Mouse (Mus musculus): ENCODE measurements at regions not wholly inside any gene's neighbourhood (a gene's known extent, or its start where the extent isn't known, plus 50 kb on each side); places are given as distances from the start of the nearest gene placed in this dataset.

GRCm38 (mm10) chr11:111273651-111274050 is 207.7 kb downstream of the Kcnj2 start:
- no peak for DNase-seq (ENCODE audit: low read depth, low spot score)

DNA sequence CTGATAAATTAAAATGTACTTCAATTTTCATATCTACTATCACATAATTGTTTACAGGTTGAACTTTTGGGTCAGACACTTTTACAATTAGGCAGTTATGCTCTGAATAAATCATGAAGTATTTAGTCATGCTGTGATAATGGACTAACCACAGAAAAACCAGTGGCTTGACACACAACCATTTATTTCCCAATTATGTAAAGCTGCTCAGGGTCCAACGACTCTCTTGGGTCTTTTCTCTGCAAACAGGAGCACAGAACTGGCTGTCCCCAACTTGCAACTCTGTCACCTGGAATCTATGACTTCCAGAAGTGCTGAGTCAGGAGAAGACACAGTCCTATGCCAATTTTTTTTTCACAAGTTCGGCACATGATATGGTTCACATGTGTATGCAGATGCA is 214.8 kb downstream of the Kcnj2 start:
- no peak for DNase-seq (ENCODE audit: low read depth, low spot score)

DNA sequence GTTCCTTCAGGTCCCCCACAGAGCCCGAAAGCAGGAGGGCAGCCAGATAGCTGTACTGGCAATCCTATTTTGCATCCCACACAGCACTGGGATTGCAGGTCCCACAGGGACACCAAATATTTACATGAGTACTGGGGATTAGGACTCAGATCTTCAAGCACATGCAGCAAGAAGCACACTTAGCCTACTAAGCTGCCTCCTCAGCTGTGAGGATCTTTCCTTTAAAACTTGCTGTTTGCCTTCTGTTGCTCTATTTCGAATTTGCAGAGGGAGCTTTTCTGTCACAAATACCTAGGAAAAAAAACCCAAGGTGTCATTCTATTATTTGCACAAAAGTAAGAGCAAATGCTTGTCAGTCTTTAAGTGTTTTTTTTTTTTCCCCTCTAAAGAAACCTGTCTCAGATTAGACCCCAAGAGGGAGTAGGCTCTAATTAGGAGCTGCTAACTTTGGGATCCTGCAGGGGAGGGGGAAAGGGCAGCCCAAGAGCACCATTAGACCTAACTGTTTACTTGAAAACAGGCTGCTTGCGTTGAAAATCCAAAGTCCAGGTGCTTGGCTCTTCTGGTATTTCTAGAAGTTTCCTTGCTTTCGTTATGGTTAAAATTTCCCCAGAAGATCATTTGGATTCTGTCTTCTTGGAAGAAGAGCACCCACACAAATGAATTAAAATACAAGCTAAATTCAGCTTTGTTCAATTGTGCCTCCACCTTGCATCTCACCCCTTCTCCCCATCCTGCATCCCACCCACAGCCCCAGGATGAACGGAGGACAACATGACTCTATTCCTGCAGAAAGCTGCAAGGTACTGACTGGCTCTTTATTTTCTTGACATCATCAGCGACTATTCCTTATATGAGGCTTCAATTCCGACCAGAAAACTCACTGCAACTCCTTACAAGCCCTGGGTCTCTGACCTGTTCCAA is 215.5 kb downstream of the Kcnj2 start:
- DNase-seq (ENCODE audit: low read depth, low spot score): no peak

- DNase-seq (ENCODE audit: low read depth, low spot score): no peak
These were observed 216.3 kb downstream of the Kcnj2 start for GRCm38 (mm10) chr11:111282283-111282682.

DNA sequence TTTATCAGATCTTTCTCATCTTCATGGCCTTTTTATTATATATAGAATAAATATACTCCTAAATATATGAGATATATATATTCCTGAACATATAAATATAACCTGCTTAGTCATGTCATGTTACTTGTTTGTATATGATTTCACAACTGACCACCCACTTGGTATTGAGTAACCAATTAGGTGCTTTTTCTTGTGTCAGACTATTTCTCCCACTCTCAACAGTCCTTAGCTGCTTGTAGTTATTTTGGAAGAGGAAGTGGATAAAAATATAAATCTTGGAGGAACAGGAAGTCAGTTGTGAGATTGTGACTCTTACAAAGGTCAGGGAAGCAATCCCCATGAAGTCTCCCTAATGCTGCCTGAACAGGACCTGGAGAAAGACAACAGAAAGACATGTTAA is 224.6 kb downstream of the Kcnj2 start:
- no peak for DNase-seq (ENCODE audit: low read depth, low spot score)

DNA sequence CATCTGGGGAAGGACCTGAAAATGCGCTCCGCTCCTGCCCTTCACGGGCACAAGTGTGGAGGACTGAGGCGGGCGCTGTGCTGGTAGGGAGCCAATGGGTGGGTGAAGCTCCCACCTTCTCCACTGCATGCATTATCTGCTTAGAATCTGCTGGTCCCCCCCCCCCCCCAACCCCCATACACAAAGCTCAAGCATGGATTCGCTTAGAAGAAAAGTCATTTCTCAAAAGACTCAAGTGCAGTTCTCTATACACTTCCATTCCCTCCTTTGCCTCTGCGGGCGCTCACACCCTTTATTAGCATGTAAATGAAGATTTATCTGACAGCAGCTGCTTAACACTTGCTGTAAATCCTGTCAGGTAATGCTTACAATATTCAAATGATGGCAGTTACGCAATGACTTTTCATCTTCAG is 230.4 kb downstream of the Kcnj2 start:
- no peak for DNase-seq (ENCODE audit: low read depth, low spot score)

DNA sequence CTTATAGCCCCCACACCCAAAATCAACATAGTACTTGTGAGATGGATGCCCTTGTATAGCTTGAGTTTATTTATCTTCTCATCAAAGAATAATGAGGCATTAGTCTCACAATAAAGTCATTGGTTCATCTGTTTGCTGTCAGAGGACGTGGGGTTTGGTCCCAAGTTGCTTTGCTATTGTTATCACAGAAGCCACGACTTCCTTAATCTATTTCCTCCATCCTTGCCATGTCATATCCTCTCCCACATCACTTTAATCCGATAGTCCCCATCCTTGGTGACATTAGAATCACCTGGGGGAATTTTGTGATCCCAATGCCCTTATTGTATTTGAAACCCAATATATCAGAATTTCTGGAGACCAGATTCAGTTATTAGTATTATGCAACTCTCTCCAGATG is 246.8 kb downstream of the Kcnj2 start:
- no peak for DNase-seq (ENCODE audit: low read depth, low spot score)

- DNase-seq (ENCODE audit: low read depth, low spot score): no peak
These were observed 247.6 kb downstream of the Kcnj2 start for GRCm38 (mm10) chr11:111313566-111313965.

- DNase-seq (ENCODE audit: low read depth, low spot score): no peak
These were observed 255.6 kb downstream of the Kcnj2 start for GRCm38 (mm10) chr11:111321576-111321975.

- no peak for DNase-seq (ENCODE audit: low read depth, low spot score)
These were observed 258.6 kb downstream of the Kcnj2 start for GRCm38 (mm10) chr11:111324453-111325010.

DNA sequence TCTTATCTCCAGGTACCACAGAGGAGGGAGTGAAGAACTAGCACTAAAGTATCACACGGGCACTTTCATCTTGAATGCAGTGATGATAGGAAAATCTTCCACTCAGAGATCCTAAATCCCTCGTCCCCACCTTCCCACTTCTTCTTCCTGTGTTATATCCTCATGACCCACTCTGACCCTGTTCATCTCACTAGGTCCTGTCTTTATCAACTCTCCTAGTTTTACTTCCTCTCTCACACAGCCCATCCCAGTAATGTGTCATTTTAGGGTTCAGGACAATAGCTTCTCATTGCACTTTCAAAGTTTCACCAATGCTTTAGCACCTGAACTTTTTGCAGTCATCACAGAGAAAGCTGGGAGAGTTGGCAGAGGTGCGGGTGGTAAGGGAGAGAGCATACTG is 261.0 kb downstream of the Kcnj2 start:
- no peak for DNase-seq (ENCODE audit: low read depth, low spot score)

DNA sequence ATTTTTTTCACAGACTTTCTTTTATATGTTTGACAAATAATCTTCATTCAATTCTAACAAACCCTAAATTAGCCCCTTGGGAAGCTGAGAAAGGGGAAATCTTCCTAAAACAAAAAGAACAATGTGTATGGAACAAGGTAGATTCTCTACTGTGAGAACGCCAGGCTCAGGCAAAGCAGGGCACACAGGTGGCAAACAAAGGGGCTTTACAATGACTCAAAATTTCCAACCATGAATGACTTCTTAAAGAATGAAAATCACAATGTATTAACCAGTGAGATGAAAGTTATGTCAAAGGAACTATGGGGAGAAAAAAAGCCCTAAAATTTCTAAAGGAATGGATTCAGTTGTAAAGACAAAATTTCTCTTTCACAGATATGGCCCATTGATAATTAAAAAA is 262.3 kb downstream of the Kcnj2 start:
- DNase-seq (ENCODE audit: low read depth, low spot score): no peak

- no peak for DNase-seq (ENCODE audit: low read depth, low spot score)
These were observed 265.6 kb downstream of the Kcnj2 start for GRCm38 (mm10) chr11:111331592-111331991.

DNA sequence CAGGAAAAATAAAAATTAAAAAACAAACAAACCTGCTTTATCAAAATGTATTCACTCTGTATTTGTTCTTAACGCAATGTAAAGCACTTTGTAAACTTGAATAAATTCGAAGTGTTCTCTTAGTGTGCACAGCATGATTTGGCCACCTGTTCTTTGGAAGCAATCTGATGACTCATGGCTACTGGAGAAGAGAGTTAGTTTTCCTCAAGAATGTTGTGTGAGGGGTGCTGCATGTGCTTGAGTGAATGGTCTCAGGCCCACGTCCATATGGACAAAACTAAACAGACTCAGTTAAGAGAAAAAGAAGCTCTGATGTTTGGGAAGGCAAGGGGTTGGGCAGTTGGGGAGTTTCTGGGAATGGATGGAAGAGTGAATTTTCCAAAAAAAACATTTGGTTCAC is 267.1 kb downstream of the Kcnj2 start:
- no peak for DNase-seq (ENCODE audit: low read depth, low spot score)

DNA sequence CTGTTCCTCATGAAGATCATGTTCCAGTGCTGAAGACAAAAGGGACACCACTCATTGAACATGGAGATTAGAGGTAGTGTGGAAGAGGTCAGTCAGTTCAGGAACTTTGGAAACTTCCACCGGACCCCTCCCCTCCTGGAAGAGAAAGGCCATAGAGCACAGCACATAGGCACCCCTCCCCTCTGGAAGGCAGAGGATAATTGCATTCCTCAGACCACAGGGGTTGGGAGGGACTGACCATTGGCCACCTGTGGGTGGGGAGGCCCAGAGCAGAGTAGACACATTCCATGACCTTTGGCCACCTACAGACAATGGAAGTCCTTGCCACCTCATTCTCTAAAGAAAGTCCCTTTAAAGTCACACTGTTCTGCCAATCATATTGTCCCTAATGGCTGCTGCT is 281.6 kb downstream of the Kcnj2 start:
- DNase-seq (ENCODE audit: low read depth, low spot score): no peak

DNA sequence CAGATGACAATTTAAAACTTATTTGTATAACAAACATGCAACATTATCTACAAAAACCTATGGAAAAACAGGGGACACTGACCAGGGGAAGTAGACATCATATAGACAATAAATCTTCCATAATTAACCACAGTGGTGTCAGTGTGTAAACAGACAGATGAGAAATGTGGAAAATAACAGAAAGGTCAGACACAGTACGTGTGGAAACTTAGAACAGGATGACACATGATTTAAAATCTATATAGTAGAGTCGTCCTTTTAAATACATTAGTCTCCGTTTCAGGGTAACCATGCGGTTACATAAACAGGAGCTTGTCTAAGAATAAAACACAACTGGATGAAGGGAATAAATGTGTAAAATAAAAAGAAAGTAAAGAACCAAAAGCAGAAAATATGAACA is 284.1 kb downstream of the Kcnj2 start:
- no peak for DNase-seq (ENCODE audit: low read depth, low spot score)

DNA sequence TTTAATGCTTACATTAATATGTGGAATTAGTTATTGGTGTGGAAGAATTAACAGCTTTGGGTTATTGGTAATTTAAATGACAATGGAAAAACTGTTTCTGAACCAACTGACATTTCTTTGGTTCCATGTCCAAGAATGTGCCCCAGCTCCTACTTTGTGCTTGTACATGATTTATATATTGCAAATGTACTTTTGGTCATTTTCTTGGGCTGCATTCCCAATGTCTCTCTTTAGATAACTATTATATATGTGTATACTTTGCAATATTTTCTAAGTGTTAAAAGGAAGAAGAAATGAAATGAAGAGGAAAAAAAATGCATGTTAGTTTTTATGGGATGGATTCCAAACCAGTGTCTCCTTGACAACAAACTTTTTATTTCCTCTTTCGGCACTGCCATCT is 297.4 kb downstream of the Kcnj2 start:
- DNase-seq (ENCODE audit: low read depth, low spot score): no peak

DNA sequence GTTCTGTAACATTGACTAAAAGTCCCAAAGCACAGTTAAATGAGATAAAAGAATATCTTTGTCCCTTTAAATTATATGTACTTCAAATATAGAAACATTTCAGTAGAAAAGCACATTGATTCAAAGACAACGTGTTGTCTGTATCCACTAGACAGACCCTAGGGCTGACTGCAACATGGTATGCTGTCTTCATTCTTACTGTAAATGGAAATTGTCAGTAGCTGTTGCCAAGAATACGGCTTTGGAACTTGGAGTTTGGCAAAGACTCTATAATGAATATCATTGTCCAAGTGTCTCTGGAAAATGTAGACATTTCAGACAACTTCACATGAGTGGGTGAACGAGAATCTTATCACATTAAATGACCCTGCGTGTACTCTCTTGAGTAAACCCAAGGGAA is 311.2 kb downstream of the Kcnj2 start:
- DNase-seq (ENCODE audit: low read depth, low spot score): peak; percentile 18

- DNase-seq (ENCODE audit: low read depth, low spot score): no peak
These were observed 313.9 kb downstream of the Kcnj2 start for GRCm38 (mm10) chr11:111379842-111380241.

GRCm38 (mm10) chr11:111398706-111399105 is 332.7 kb downstream of the Kcnj2 start:
- DNase-seq (ENCODE audit: low read depth, low spot score): no peak

DNA sequence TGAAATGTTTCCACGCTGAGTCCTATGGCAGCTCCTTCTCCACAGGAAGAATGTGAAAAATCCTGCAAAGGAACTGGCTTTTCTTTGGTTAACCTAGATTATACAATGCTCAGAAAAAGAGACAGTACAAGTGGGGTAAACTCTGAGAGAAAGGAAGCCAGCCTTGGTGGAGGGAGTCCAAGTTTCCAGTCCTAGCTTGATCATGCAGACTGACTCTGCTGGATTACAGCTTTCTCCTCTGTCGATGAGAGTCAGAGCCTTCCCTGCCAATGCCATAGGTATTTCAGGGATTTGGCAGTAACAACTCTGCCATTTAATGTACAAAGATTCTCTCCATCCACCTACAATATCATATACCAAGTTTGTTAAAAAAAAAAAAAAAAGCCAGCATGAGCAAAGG is 343.3 kb downstream of the Kcnj2 start:
- no peak for DNase-seq (ENCODE audit: low read depth, low spot score)

DNA sequence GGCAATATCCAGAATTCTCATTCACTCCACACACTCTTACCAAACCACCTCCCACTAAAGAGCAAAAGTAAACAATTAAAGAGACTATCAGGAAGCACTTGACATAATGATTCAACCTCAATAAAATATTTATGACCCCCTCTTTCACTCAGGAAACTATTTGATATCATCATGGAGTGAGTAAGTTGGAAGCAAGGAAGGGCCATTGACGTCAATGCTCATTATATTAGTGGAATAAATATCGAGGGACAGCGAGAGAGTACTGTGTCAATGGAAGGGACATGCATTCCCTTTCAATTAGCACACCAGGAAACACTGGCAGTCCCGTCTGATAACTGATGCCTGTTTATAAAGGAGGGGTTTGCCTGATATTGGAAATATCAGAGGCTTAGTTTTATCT is 358.9 kb downstream of the Kcnj2 start:
- DNase-seq (ENCODE audit: low read depth, low spot score): no peak

GRCm38 (mm10) chr11:111426715-111427114 is 360.8 kb downstream of the Kcnj2 start:
- no peak for DNase-seq (ENCODE audit: low read depth, low spot score)

Measured in brain, embryonic 18.5 days (tissue).